Mouse (Mus musculus): ENCODE results near the gene Zpbp2. TPM values are rescaled to one million over a fixed set of nuclear protein-coding genes. Genes with fewer than 3 reads are reported as not detected.

The Zpbp2 gene
- polyA plus RNA-seq, 1 experiment from 2014 or later = 0.13 TPM

- H3K27ac ChIP-seq (replicated peaks) = no peak overlapping the region
- H3K4me2 ChIP-seq = no peak overlapping the region
- no peak overlapping the region for H3K4me3 ChIP-seq
- no peak overlapping the region for H3K9ac ChIP-seq
- H3K27me3 ChIP-seq = peaks cover 64% of the 10 kb centered on the region
- no peaks in the 10 kb centered on the region for H3K9me3 ChIP-seq
- no peak for ATAC-seq (ENCODE audit: low FRiP score, low read depth)
- 84% methylated on average over 1 of the region's 1 CpGs for WGBS
- no peaks in the 10 kb centered on the region for H3K36me3 ChIP-seq
- H3K4me1 ChIP-seq (replicated peaks) = peaks cover 9% of the 10 kb centered on the region
Observed at GRCm38 (mm10) chr11:98543414-98543813, 7.5 kb upstream of the Zpbp2 start.

- peak overlapping the region; percentile 28; the same call in 1 of the 2 replicates for H3K9ac ChIP-seq
- no peaks in the 10 kb centered on the region for H3K36me3 ChIP-seq
- H3K4me2 ChIP-seq = peak overlapping the region; percentile 91
- H3K4me3 ChIP-seq = peak overlapping the region; percentile 44
- WGBS = 4% methylated on average over 16 of the region's 16 CpGs
- peaks cover 81% of the 10 kb centered on the region for H3K27me3 ChIP-seq
- no peaks in the 10 kb centered on the region for H3K9me3 ChIP-seq
- no peak overlapping the region for H3K27ac ChIP-seq (replicated peaks)
- peaks cover 9% of the 10 kb centered on the region for H3K4me1 ChIP-seq (replicated peaks)
- no peak for ATAC-seq (ENCODE audit: low FRiP score, low read depth)
Observed at GRCm38 (mm10) chr11:98544890-98545677, 5.8 kb upstream of the Zpbp2 start.

- no peak for ATAC-seq (ENCODE audit: low FRiP score, low read depth)
- H3K36me3 ChIP-seq = no peaks in the 10 kb centered on the region
- WGBS = under 1% methylated on average over 58 of the region's 58 CpGs
Observed at GRCm38 (mm10) chr11:98545711-98546231, 5.1 kb upstream of the Zpbp2 start, which contains the start of gene Ikzf3. Gene Ikzf3 (minus strand): TSS chr11:98546031.

GRCm38 (mm10) chr11:98546529-98547307 is 4.2 kb upstream of the Zpbp2 start:
- Histone ChIP-seq H3K9ac (no peak overlapping the region), H3K27me3 (peaks cover 79% of the 10 kb centered on the region), H3K4me1 (replicated peaks) (peaks cover 16% of the 10 kb centered on the region), H3K36me3 (no peaks in the 10 kb centered on the region), H3K4me2 (no peak overlapping the region), H3K27ac (replicated peaks) (no peak overlapping the region), H3K4me3 (no peak overlapping the region), H3K9me3 (no peaks in the 10 kb centered on the region)
- no peak for ATAC-seq (ENCODE audit: low FRiP score, low read depth)
- 48% methylated on average over 12 of the region's 12 CpGs for WGBS

More at GRCm38 (mm10) chr11:98545711-98546231, 5.1 kb upstream of the Zpbp2 start, which contains the start of gene Ikzf3:
- Histone ChIP-seq H3K9me3 (no peaks in the 10 kb centered on the region), H3K4me3 (peak within 1 kb of the TSS; percentile 44), H3K4me2 (peak within 1 kb of the TSS; percentile 91), H3K27ac (replicated peaks) (no peak within 1 kb of the TSS), H3K9ac (peak within 1 kb of the TSS; percentile 28; the same call in 1 of the 2 replicates), H3K27me3 (peaks cover 85% of the 10 kb centered on the region), H3K4me1 (replicated peaks) (peaks cover 13% of the 10 kb centered on the region)

- no peak overlapping the region for H3K4me2 ChIP-seq
- H3K9me3 ChIP-seq = no peaks in the 10 kb centered on the region
- H3K27me3 ChIP-seq = peaks cover 73% of the 10 kb centered on the region
- no peak overlapping the region for H3K4me3 ChIP-seq
- 60% methylated on average over 3 of the region's 3 CpGs for WGBS
- no peak overlapping the region for H3K9ac ChIP-seq
- ATAC-seq (ENCODE audit: low FRiP score, low read depth) = no peak
- no peaks in the 10 kb centered on the region for H3K36me3 ChIP-seq
- peaks cover 18% of the 10 kb centered on the region for H3K4me1 ChIP-seq (replicated peaks)
- H3K27ac ChIP-seq (replicated peaks) = no peak overlapping the region
Observed at GRCm38 (mm10) chr11:98547308-98547693, 3.6 kb upstream of the Zpbp2 start.

GRCm38 (mm10) chr11:98549363-98549762 is 1.5 kb upstream of the Zpbp2 start:
- Histone ChIP-seq H3K9ac (no peak overlapping the region), H3K36me3 (no peaks in the 10 kb centered on the region), H3K4me3 (no peak overlapping the region), H3K27ac (replicated peaks) (no peak overlapping the region), H3K4me2 (no peak overlapping the region), H3K27me3 (peaks cover 59% of the 10 kb centered on the region), H3K4me1 (replicated peaks) (peaks cover 18% of the 10 kb centered on the region), H3K9me3 (no peaks in the 10 kb centered on the region)
- no peak for ATAC-seq (ENCODE audit: low FRiP score, low read depth)
- WGBS = 74% methylated on average over 4 of the region's 4 CpGs

- Histone ChIP-seq H3K4me2 (peak overlapping the region; percentile 69), H3K4me3 (peak overlapping the region; percentile 87), H3K27me3 (peaks cover 51% of the 10 kb centered on the region), H3K4me1 (replicated peaks) (peaks cover 14% of the 10 kb centered on the region), H3K27ac (replicated peaks) (peak overlapping the region; percentile 96), H3K9me3 (no peaks in the 10 kb centered on the region), H3K9ac (peak overlapping the region; percentile 86), H3K36me3 (no peaks in the 10 kb centered on the region)
- 21% methylated on average over 20 of the region's 20 CpGs for WGBS
- no peak for ATAC-seq (ENCODE audit: low FRiP score, low read depth)
Observed at GRCm38 (mm10) chr11:98550311-98550974, 454 bp upstream of the Zpbp2 start.

GRCm38 (mm10) chr11:98553966-98554365 is 3.1 kb downstream of the Zpbp2 start:
- H3K27ac ChIP-seq (replicated peaks) = no peak overlapping the region
- H3K4me2 ChIP-seq = no peak overlapping the region
- WGBS = 96% methylated on average over 4 of the region's 4 CpGs
- ATAC-seq (ENCODE audit: low FRiP score, low read depth) = no peak
- H3K9ac ChIP-seq = no peak overlapping the region
- no peaks in the 10 kb centered on the region for H3K9me3 ChIP-seq
- peaks cover 9% of the 10 kb centered on the region for H3K4me1 ChIP-seq (replicated peaks)
- H3K4me3 ChIP-seq = no peak overlapping the region
- H3K27me3 ChIP-seq = peaks cover 15% of the 10 kb centered on the region
- no peaks in the 10 kb centered on the region for H3K36me3 ChIP-seq

- Histone ChIP-seq H3K4me1 (replicated peaks) (peaks cover 9% of the 10 kb centered on the region), H3K4me3 (no peak overlapping the region), H3K27me3 (peaks cover 3% of the 10 kb centered on the region), H3K4me2 (no peak overlapping the region), H3K9ac (no peak overlapping the region), H3K9me3 (no peaks in the 10 kb centered on the region), H3K36me3 (no peaks in the 10 kb centered on the region), H3K27ac (replicated peaks) (no peak overlapping the region)
- ATAC-seq (ENCODE audit: low FRiP score, low read depth) = no peak
- 65% methylated on average over 12 of the region's 12 CpGs for WGBS
Observed at GRCm38 (mm10) chr11:98555124-98555700, 4.3 kb downstream of the Zpbp2 start.

GRCm38 (mm10) chr11:98560942-98561341 is 10.0 kb downstream of the Zpbp2 start:
- no peak overlapping the region for H3K27ac ChIP-seq (replicated peaks)
- no peaks in the 10 kb centered on the region for H3K27me3 ChIP-seq
- no peak overlapping the region for H3K4me3 ChIP-seq
- WGBS = 31% methylated on average over 7 of the region's 7 CpGs
- no peaks in the 10 kb centered on the region for H3K9me3 ChIP-seq
- ATAC-seq (ENCODE audit: low FRiP score, low read depth) = no peak
- H3K9ac ChIP-seq = no peak overlapping the region
- H3K4me2 ChIP-seq = no peak overlapping the region
- no peaks in the 10 kb centered on the region for H3K36me3 ChIP-seq
- H3K4me1 ChIP-seq (replicated peaks) = no peaks in the 10 kb centered on the region

GRCm38 (mm10) chr11:98563025-98563424 is 12.1 kb downstream of the Zpbp2 start:
- Histone ChIP-seq H3K9ac (no peak overlapping the region), H3K4me1 (replicated peaks) (no peaks in the 10 kb centered on the region), H3K4me2 (no peak overlapping the region), H3K27me3 (no peaks in the 10 kb centered on the region), H3K27ac (replicated peaks) (no peak overlapping the region), H3K36me3 (no peaks in the 10 kb centered on the region), H3K9me3 (no peaks in the 10 kb centered on the region), H3K4me3 (no peak overlapping the region)
- ATAC-seq (ENCODE audit: low FRiP score, low read depth) = no peak
- 90% methylated on average over 3 of the region's 3 CpGs for WGBS

Measured in hindbrain, embryonic 15.5 days (tissue).